Mouse (Mus musculus): ENCODE data around the gene H2-Q7.
"Not testable (repeated sequence)": the region's sequence is repeated elsewhere in the genome, so short reads cannot be mapped to it uniquely, and the experiment has no call there.

The H2-Q7 gene

DNA sequence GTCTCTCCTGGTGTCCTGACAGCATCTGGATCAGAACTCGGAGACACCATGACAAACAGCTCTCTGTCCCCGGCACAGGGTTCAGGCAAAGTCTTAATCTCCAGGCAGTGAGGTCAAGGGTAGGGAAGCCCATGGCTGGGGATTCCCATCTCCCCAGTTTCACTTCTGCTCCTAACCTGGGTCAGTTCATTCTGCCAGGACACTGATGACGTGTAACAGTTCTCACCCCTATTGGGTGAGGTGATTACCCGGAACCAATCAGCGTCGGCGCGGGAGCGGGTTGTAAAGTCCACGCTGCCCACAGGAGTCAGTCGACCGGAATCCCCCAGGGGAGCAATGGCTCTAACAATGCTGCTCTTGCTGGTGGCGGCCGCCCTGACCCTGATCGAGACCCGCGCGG lies at the start of gene H2-Q7:
Gene H2-Q7, plus strand, starts transcription at position 271 of the 400 bp plus-strand sequence.
- not testable (repeated sequence) for DNase-seq (ENCODE audit: low spot score)

GRCm38 (mm10) chr17:35389796-35390195 lies 49.2 kb upstream of the H2-Q7 start:
- DNase-seq (ENCODE audit: low spot score), result not testable (repeated sequence)

DNA sequence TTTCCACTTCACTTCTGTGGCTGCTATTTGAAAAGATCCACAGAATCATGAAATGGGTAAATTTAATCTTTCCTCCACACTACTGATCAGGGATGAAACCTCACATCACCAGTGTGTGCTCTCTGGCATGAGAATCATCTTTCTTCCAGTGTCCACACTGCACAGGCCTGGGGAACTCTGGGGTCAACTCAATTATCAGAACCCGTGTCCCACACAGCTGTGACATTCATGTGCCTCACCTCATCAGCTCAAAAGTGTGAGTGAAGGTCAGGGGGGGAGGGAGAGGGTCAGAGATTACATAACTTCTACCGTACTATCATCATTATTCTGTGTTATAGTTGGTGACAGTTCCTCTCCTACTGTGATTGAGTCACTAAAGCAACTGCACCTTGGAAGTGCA lies 46.3 kb upstream of the H2-Q7 start:
- DNase-seq (ENCODE audit: low spot score), result not testable (repeated sequence)

- DNase-seq (ENCODE audit: low spot score), result not testable (repeated sequence)
Observed at GRCm38 (mm10) chr17:35393864-35394800, 44.8 kb upstream of the H2-Q7 start.

DNA sequence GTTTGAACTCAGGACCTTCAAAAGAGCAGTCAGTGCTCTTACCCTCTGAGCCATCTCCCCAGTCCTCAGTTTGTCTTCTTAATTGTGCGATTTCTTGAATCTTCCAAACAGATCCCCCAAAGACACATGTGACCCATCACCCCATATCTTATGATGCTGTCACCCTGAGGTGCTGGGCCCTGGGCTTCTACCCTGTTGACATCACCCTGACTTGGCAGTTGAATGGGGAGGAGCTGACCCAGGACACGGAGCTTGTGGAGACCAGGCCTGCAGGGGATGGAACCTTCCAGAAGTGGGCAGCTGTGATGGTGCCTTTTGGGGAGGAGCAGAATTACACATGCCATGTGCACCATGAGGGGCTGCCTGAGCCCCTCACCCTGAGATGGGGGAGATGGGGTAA lies 42.0 kb upstream of the H2-Q7 start:
- DNase-seq (ENCODE audit: low spot score), result not testable (repeated sequence)

DNA sequence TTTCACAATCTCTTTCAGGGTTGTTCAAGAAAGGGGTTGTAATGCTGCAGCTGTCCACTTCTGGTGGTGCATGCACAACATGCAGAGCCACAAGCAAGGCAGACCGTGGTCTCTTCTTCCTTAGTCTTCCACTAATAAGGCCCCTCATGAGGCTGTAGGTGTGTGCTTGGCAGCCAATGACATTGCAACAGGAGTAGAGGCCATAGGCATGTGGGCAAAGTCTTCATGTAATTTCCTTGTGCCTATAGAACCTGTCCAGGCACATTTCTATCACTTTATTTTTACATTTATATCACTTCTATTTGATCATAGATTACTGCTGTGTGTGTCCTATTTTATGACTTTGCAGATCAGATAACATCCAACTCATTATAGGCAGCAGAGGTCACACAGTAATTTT lies 25.9 kb upstream of the H2-Q7 start:
- DNase-seq (ENCODE audit: low spot score), result not testable (repeated sequence)

- DNase-seq (ENCODE audit: low spot score), result not testable (repeated sequence)
Observed at GRCm38 (mm10) chr17:35415273-35416129, 23.5 kb upstream of the H2-Q7 start.

DNA sequence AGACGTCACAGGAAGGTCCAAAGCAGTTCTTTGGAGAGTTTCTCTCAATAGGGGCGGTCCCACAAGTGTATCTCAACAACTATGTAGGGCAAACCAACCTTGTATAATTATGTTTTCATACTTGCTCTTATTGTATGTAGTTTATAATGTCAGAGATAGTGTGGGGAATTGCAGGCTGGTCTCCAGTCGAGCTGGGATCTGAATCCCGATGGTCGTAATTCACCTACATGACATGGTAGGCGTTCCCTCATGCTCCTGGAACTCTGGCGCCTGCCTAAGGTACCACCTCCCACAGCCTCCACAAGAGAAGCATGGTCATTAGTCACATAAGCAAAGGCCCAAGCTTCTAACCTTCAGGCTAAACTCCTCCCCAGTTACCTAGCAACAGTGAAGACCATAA lies 20.2 kb upstream of the H2-Q7 start:
- DNase-seq (ENCODE audit: low spot score), result no peak

DNA sequence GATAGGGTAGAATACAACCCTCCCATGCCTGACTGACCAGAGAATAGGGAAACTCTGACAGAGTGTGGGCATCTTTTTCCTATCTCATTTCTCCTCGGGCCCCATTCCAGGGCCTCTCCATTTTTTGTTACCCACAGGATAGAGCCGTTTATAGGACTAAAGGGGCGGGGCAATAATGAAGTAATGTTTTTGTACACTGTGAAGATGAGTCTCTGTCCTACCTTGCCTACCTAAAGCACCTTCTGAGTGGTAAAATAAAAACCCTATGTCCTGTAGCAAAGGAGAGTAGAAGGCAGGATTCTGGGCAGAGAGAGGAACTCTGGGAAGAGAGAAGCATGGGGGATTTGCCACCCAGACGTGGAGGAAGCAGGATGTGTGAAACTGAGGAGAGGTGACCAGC lies 19.4 kb upstream of the H2-Q7 start:
- DNase-seq (ENCODE audit: low spot score), result not testable (repeated sequence)

DNA sequence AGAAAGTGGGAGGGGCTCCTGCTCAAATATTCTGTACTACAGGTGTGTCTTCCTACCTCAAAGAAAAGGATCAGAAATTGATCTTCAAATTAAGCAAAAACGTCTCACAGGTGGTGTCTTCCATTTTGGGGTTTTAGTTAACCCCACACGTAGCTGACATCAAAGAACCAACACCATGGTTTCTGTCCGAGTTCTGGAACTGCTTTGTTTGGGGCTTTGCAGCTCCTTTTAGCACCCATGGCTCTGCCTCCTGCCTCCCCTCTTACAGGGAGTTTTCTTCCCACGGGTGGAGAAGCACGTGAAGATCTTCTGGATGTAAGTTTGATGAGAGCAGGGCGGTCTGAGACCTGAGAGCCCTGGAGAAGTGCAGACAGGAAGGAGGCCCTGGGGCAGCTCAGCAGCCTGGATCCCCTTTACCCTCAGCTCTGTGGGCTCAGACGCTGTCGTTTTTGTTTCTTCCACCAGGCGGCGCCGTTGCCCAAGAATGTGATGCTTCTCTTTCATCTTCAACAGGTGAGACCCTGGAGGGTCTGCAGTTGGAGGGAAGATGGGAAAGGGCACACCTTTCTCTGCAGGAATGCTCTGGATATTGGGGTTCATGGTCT lies 18.6 kb upstream of the H2-Q7 start:
- not testable (repeated sequence) for DNase-seq (ENCODE audit: low spot score)

DNA sequence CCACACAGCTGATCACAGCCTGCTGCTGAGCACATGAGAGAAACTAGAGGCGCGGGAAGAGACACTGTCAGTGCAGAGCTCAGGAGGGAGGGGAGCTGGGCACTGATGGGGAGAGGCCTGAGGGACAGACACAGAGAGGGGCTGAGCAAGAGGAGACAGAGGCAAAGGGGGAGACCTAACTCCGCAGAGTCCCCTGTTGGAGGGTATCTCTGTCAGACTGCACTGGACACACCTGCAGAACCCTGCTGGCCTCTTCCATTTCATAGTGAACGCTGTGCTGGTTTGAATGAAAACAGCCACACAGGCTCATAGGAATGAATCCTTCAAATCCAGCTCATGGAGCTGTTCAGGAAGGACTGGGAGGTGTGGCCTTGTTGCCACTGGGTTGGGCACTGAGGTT lies 17.6 kb upstream of the H2-Q7 start:
- not testable (repeated sequence) for DNase-seq (ENCODE audit: low spot score)

DNA sequence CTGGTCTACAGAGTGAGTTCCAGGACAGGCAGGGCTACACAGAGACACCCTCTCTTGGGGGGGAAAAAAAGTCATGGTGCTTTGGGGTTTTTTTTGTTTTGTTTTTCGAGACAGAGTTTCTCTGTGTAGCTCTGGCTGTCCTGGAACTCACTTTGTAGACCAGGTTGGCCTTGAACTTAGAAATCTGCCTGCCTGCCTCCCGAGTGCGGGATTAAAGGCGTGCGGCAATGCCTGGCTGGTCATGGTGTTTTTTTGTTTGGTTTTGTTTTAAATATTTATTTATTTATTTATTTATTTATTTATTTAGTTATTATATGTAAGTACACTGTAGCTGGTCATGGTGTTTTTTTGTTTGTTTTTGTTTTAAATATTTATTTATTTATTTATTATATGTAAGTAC lies 16.6 kb upstream of the H2-Q7 start:
- not testable (repeated sequence) for DNase-seq (ENCODE audit: low spot score)

DNA sequence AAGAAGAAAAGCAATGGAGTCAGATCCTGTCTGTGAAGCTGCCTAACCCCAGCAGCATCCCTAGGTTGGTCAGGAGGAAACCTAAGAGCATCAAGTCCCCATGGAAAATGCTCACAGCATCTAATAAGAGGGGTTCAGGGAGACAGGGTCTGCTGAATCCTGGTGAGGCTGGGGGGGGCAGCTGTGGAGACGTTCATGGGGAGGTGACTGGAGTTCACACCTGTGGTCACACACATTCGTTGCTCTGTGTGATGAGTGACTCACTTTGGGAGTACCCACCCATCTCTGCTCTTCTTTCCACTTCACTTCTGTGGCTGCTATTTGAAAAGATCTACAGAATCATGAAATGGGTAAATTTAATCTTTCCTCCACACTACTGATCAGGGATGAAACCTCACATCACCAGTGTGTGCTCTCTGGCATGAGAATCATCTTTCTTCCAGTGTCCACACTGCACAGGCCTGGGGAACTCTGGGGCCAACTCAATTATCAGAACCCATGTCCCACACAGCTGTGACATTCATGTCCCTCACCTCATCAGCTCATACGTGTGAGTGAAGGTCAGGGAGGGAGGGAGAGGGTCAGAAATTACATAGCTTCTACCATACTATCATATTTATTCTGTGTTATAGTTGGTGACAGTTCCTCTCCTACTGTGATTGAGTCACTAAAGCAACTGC lies 15.7 kb upstream of the H2-Q7 start:
- not testable (repeated sequence) for DNase-seq (ENCODE audit: low spot score)

- DNase-seq (ENCODE audit: low spot score), result not testable (repeated sequence)
Observed at GRCm38 (mm10) chr17:35424106-35424505, 14.8 kb upstream of the H2-Q7 start.

DNA sequence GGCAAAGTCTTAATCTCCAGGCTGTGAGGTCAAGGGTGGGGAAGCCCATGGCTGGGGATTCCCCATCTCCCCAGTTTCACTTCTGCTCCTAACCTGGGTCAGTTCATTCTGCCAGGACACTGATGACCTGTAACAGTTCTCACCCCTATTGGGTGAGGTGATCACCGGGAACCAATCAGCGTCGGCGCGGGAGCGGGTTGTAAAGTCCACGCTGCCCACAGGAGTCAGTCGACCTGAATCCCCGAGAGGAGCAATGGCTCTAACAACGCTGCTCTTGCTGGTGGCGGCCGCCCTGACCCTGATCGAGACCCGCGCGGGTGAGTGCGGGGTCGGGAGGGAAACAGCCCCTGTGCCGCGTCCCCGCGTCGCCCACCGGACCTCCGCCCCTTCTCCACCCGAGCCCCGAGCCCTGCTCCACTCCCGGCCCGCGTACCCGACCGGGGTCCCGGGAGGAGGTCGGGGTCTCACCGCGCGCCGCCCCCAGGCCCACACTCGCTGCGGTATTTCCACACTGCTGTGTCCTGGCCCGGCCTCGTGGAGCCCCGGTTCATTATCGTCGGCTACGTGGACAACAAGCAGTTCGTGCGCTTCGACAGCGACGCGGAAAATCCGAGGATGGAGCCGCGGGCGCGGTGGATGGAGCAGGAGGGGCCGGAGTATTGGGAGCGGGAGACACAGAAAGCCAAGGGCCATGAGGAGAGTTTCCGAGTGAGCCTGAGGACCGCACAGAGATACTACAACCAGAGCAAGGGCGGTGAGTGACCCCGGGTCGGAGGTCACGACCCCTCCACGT lies 14.1 kb upstream of the H2-Q7 start, which contains the start of gene H2-Q6:
Gene H2-Q6, plus strand, starts transcription at position 227 of the 793 bp plus-strand sequence.
- DNase-seq (ENCODE audit: low spot score), result not testable (repeated sequence)

DNA sequence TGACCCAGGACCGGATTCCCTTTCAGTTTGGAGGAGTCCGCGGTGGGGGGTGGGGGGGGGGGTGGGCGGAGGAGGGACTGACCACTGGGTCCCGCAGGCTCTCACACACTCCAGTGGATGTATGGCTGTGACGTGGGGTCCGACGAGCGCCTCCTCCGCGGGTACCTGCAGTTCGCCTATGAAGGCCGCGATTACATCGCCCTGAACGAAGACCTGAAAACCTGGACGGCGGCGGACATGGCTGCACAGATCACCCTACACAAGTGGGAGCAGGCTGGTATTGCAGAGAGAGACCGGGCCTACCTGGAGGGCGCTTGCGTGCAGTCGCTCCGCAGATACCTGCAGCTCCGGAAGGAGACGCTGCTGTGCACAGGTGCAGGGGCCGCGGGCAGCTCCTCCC lies 13.5 kb upstream of the H2-Q7 start:
- DNase-seq (ENCODE audit: low spot score), result not testable (repeated sequence)

GRCm38 (mm10) chr17:35428883-35429282 lies 10.1 kb upstream of the H2-Q7 start:
- not testable (repeated sequence) for DNase-seq (ENCODE audit: low spot score)

GRCm38 (mm10) chr17:35430671-35431070 lies 8.3 kb upstream of the H2-Q7 start:
- not testable (repeated sequence) for DNase-seq (ENCODE audit: low spot score)

DNA sequence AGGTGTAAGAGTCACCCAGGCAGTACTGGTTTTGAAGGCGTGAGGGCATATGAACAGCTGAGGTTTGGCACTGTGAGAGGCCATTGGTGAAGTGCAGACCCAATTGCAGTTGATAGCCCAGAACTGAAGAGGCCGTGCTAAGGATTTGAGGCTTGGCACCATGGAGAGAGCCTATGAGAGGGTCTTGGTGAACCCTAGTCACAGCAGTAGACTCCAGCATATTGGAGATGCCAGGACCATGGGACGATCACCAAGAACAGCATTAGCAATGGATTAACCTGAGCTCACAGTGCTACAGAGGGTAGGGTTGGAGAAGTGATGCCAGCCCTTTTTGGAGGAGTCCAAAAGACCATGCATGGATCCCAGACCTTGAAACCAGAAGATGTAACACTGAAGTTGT lies 6.8 kb upstream of the H2-Q7 start:
- not testable (repeated sequence) for DNase-seq (ENCODE audit: low spot score)

DNA sequence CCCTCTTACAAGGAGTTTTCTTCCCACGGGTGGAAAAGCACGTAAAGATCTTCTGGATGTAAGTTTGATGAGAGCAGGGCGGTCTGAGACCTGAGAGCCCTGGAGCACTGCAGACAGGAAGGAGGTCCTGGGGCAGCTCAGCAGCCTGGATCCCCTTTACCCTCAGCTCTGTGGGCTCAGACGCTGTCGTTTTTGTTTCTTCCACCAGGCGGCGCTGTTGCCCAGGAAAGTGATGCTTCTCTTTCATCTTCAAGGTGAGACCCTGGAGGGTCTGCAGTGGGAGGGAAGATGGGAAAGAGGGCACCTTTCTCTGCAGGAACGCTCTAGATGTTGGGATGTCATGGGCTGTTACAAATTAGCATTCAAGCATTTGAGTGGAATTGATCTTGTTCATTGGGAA lies 4.1 kb upstream of the H2-Q7 start:
- DNase-seq (ENCODE audit: low spot score), result not testable (repeated sequence)

- DNase-seq (ENCODE audit: low spot score), result not testable (repeated sequence)
Observed at GRCm38 (mm10) chr17:35435577-35435976, 3.4 kb upstream of the H2-Q7 start.
